Mouse (Mus musculus): ENCODE results near the gene Sf3b4. TPM values are rescaled to one million over a fixed set of nuclear protein-coding genes. Genes with fewer than 3 reads are reported as not detected.

The Sf3b4 gene
- polyA plus RNA-seq, 1 experiment from 2014 or later = 41.1 TPM

GRCm38 (mm10) chr3:96147950-96148349, 24.2 kb upstream of the Sf3b4 start:
- no peak overlapping the region for H3K27ac ChIP-seq (ENCODE audit: low read depth)
- H3K4me1 ChIP-seq (ENCODE audit: insufficient read depth) = no peaks in the 10 kb centered on the region
- no peak overlapping the region for H3K9ac ChIP-seq (replicated peaks)
- peak; percentile 35 for DNase-seq
- 8% methylated on average over 5 of the region's 5 CpGs for WGBS (ENCODE audit: insufficient replicate concordance)
- H3K27me3 ChIP-seq (ENCODE audit: insufficient read depth, low read length) = no peaks in the 10 kb centered on the region
- ATAC-seq = 0 out of 2 replicates have a peak, but pooled peaks have one; percentile 15
- H3K4me3 ChIP-seq (ENCODE audit: low read depth, low read length) = no peak overlapping the region
- no peak overlapping the region for H3K4me2 ChIP-seq (ENCODE audit: low read depth, low read length)
- TF ChIP-seq EP300 (IDR thresholded peaks at IDR 0.05; ENCODE audit: low read depth) (no peak), CTCF (IDR thresholded peaks at IDR 0.05; ENCODE audit: low read depth) (peak; percentile 87)
- peaks cover 45% of the 10 kb centered on the region for H3K36me3 ChIP-seq (replicated peaks; ENCODE audit: insufficient read depth, low read length)
- H3K9me3 ChIP-seq (ENCODE audit: low read length) = no peaks in the 10 kb centered on the region

GRCm38 (mm10) chr3:96151836-96152235, 20.3 kb upstream of the Sf3b4 start:
- H3K4me2 ChIP-seq (ENCODE audit: low read depth, low read length) = no peak overlapping the region
- TF ChIP-seq EP300 (IDR thresholded peaks at IDR 0.05; ENCODE audit: low read depth) = no peak
- TF ChIP-seq CTCF (IDR thresholded peaks at IDR 0.05; ENCODE audit: low read depth) = no peak
- H3K4me3 ChIP-seq (ENCODE audit: low read depth, low read length) = no peak overlapping the region
- no peaks in the 10 kb centered on the region for H3K27me3 ChIP-seq (ENCODE audit: insufficient read depth, low read length)
- ATAC-seq (no peak), DNase-seq (no peak)
- H3K9ac ChIP-seq (replicated peaks) = no peak overlapping the region
- WGBS (ENCODE audit: insufficient replicate concordance) = 69% methylated on average over 7 of the region's 7 CpGs
- H3K9me3 ChIP-seq (ENCODE audit: low read length) = no peaks in the 10 kb centered on the region
- no peaks in the 10 kb centered on the region for H3K4me1 ChIP-seq (ENCODE audit: insufficient read depth)
- no peak overlapping the region for H3K27ac ChIP-seq (ENCODE audit: low read depth)
- H3K36me3 ChIP-seq (replicated peaks; ENCODE audit: insufficient read depth, low read length) = peaks cover 49% of the 10 kb centered on the region

DNA sequence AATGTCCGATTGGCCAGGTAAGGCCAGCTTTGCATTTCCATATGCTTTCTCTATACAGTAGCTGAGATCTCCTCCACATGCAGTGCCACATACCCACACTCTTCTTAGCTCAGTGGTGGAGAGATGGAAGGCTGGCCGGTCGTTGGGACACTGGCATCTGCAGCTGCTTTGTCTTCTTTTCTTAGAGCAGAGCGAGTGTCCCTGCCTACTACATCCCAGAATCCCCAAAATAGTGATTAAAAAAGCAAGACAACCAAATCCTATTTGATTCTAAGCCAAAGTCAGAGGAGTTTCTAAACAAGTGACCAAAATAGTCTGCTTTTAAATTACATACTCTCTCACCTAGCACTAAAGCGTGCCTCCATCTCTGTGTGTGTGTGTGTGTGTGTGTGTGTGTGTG, 19.5 kb upstream of the Sf3b4 start:
- DNase-seq = no peak
- TF ChIP-seq CTCF (IDR thresholded peaks at IDR 0.05; ENCODE audit: low read depth) = no peak
- no peak for TF ChIP-seq EP300 (IDR thresholded peaks at IDR 0.05; ENCODE audit: low read depth)
- H3K36me3 ChIP-seq (replicated peaks; ENCODE audit: insufficient read depth, low read length) = peaks cover 49% of the 10 kb centered on the region
- H3K27me3 ChIP-seq (ENCODE audit: insufficient read depth, low read length) = no peaks in the 10 kb centered on the region
- WGBS (ENCODE audit: insufficient replicate concordance) = 89% methylated on average over 5 of the region's 5 CpGs
- H3K4me3 ChIP-seq (ENCODE audit: low read depth, low read length) = no peak overlapping the region
- no peak overlapping the region for H3K9ac ChIP-seq (replicated peaks)
- H3K4me2 ChIP-seq (ENCODE audit: low read depth, low read length) = no peak overlapping the region
- H3K27ac ChIP-seq (ENCODE audit: low read depth) = no peak overlapping the region
- no peaks in the 10 kb centered on the region for H3K4me1 ChIP-seq (ENCODE audit: insufficient read depth)
- no peak for ATAC-seq
- no peaks in the 10 kb centered on the region for H3K9me3 ChIP-seq (ENCODE audit: low read length)

DNA sequence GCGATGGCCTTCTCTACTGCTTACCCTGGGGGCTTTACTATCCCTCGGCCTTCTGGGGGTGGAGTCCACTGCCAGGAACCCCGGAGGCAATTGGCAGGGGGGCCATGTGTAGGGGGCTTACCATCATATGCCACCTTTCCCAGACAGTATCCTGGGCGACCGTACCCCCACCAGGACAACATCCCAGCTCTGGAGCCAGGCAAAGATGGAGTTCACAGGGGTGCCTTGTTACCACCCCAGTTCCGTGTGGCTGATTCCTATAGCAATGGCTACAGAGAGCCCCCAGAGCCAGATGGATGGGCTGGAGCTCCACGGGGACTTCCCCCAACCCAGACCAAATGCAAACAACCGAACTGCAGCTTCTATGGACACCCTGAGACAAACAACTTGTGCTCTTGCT, 16.6 kb upstream of the Sf3b4 start:
- 81% methylated on average over 8 of the region's 8 CpGs for WGBS (ENCODE audit: insufficient replicate concordance)
- H3K36me3 ChIP-seq (replicated peaks; ENCODE audit: insufficient read depth, low read length) = peaks cover 44% of the 10 kb centered on the region
- H3K4me1 ChIP-seq (ENCODE audit: insufficient read depth) = peaks cover 10% of the 10 kb centered on the region
- H3K27ac ChIP-seq (ENCODE audit: low read depth) = no peak overlapping the region
- H3K4me3 ChIP-seq (ENCODE audit: low read depth, low read length) = no peak overlapping the region
- H3K9me3 ChIP-seq (ENCODE audit: low read length) = no peaks in the 10 kb centered on the region
- TF ChIP-seq EP300 (IDR thresholded peaks at IDR 0.05; ENCODE audit: low read depth) = no peak
- no peak for TF ChIP-seq CTCF (IDR thresholded peaks at IDR 0.05; ENCODE audit: low read depth)
- H3K27me3 ChIP-seq (ENCODE audit: insufficient read depth, low read length) = no peaks in the 10 kb centered on the region
- no peak overlapping the region for H3K4me2 ChIP-seq (ENCODE audit: low read depth, low read length)
- ATAC-seq (no peak), DNase-seq (no peak)
- H3K9ac ChIP-seq (replicated peaks) = no peak overlapping the region

GRCm38 (mm10) chr3:96159820-96160219, 12.3 kb upstream of the Sf3b4 start:
- WGBS (ENCODE audit: insufficient replicate concordance) = 55% methylated on average over 4 of the region's 4 CpGs
- 0 out of 2 replicates have a peak, but pooled peaks have one; percentile 4 for TF ChIP-seq EP300 (IDR thresholded peaks at IDR 0.05; ENCODE audit: low read depth)
- TF ChIP-seq CTCF (IDR thresholded peaks at IDR 0.05; ENCODE audit: low read depth) = no peak
- Histone ChIP-seq H3K9ac (replicated peaks) (0 out of 2 replicates have a peak overlapping the region, but pooled peaks have one; percentile 21), H3K36me3 (replicated peaks; ENCODE audit: insufficient read depth, low read length) (peaks cover 9% of the 10 kb centered on the region), H3K27ac (ENCODE audit: low read depth) (peak overlapping the region; percentile 77), H3K4me1 (ENCODE audit: insufficient read depth) (peaks cover 19% of the 10 kb centered on the region), H3K4me2 (ENCODE audit: low read depth, low read length) (peak overlapping the region; percentile 82), H3K9me3 (ENCODE audit: low read length) (no peaks in the 10 kb centered on the region), H3K27me3 (ENCODE audit: insufficient read depth, low read length) (peaks cover 21% of the 10 kb centered on the region; the same call in 1 of the 2 replicates), H3K4me3 (ENCODE audit: low read depth, low read length) (no peak overlapping the region)
- DNase-seq (no peak), ATAC-seq (peak; percentile 57)

DNA sequence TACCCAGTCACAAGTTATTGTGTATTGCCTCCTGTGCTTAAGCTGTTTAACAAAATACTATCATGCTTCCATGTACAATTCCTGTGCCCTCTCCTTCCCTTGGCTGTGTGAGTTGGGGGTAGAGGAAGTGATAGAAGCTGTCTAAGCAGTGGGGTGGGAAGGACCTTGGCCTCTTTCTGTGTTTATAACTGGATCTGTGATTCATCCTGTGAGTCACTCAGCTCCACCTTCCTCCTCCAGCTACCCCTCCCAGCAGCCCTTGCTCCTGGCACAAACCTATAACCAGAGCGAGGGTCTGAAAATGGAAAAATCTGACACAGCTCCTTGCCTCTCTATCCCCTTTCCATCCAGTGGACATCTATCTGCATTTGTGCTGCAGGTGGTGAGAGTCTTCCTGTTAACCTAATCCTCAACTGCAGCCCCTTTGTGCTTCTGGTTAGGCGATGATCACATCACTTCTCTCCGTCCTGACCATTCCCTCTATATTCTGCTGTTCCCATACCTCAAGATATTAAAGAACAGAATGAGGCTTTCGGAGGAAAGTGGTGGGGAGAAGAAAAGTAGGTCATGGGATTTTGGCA, 11.8 kb upstream of the Sf3b4 start:
- Histone ChIP-seq H3K27ac (ENCODE audit: low read depth) (peak overlapping the region; percentile 77), H3K4me1 (ENCODE audit: insufficient read depth) (peaks cover 19% of the 10 kb centered on the region), H3K27me3 (ENCODE audit: insufficient read depth, low read length) (peaks cover 21% of the 10 kb centered on the region; the same call in 1 of the 2 replicates), H3K36me3 (replicated peaks; ENCODE audit: insufficient read depth, low read length) (peaks cover 4% of the 10 kb centered on the region), H3K4me2 (ENCODE audit: low read depth, low read length) (peak overlapping the region; percentile 82), H3K9ac (replicated peaks) (peak overlapping the region; percentile 38), H3K4me3 (ENCODE audit: low read depth, low read length) (no peak overlapping the region), H3K9me3 (ENCODE audit: low read length) (no peaks in the 10 kb centered on the region)
- WGBS (ENCODE audit: insufficient replicate concordance) = 38% methylated on average over 4 of the region's 4 CpGs
- peak; percentile 43 for DNase-seq
- TF ChIP-seq EP300 (IDR thresholded peaks at IDR 0.05; ENCODE audit: low read depth) = no peak
- no peak for TF ChIP-seq CTCF (IDR thresholded peaks at IDR 0.05; ENCODE audit: low read depth)
- ATAC-seq = peak; percentile 79
